Mouse (Mus musculus) G1E (cell line): ENCODE data around the gene Erbin.

Experiments
- CTCF ChIP-seq: IDR thresholded peaks from 2 replicates; pipeline ENCODE4 v1.5.1; 2012; ENCODE audit warnings: low read depth, low read length, inconsistent platforms, mixed read lengths
- GATA1 ChIP-seq: IDR thresholded peaks from 2 replicates; pipeline ENCODE4 v1.6.1; 2012; ENCODE audit warnings: borderline replicate concordance, low read length, inconsistent platforms, mixed read lengths
- GATA2 ChIP-seq: IDR thresholded peaks from 2 replicates; pipeline ENCODE4 v1.6.1; 2012; ENCODE audit warnings: low read depth, low read length, inconsistent platforms, borderline replicate concordance
- POLR2AphosphoS5 ChIP-seq: IDR thresholded peaks from 2 replicates; pipeline ENCODE4 v1.6.1; 2012; ENCODE audit warnings: low read depth, low read length, inconsistent platforms; ENCODE audit not compliant: insufficient replicate concordance

GRCm38 (mm10) chr13:103920261-103920932 is at the start of gene Erbin:
- TF ChIP-seq CTCF (no peak), GATA1 (no peak), POLR2AphosphoS5 (no peak), GATA2 (no peak)
